Comparison of ENCODE assay signal across 26 mouse cellular contexts in the genomic region with DNA sequence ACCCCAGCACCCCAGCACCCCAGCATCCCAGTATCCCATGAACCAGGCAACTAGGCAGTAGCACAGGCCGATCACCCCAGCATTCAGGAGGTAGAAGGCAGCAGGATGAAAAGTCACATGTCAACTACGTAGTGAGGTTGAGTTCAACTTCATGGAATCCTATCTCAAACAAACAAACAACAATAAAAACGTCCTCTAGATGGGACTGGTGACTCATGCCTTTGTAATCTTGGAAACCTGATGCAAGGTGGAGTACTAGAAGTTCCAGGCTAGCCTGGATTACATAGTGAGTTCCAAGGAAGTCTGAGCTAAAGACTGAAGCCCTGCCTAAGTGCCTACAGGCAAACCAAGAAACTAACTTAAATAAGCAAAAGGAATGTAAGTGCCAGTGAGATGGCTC. TPM values are rescaled to one million over a fixed set of nuclear protein-coding genes. Genes with fewer than 3 reads are reported as not detected.
DNase-seq lines count a peak whose midpoint lies in the region; ATAC-seq and TF ChIP-seq lines count a peak whose summit lies in the region.
"Had no signal": no experiment of that assay in that cellular context is flagged by ENCODE, and none has a peak within 500 bp of the region (broad histone marks: within the 10 kb centered on the region; RNA-seq: fewer than 3 reads in every experiment).

No protein-coding gene starts in this region.

- TF ChIP-seq POLR2A in small intestine, adult 2 months (IDR thresholded peaks at IDR 0.05; ENCODE audit: low read depth, low read length) = no peak

- no peaks in the 10 kb centered on the region for H3K27me3 ChIP-seq in midbrain, embryonic 11.5 days (ENCODE audit: control insufficient read depth, insufficient read depth, low read length)
- H3K27me3 ChIP-seq in midbrain, embryonic 14.5 days (ENCODE audit: control insufficient read depth, insufficient read depth, low read length) = no peaks in the 10 kb centered on the region
- H3K27me3 ChIP-seq in small intestine, adult 2 months (ENCODE audit: control insufficient read depth, insufficient read depth, low read length) = no peaks in the 10 kb centered on the region
- H3K27me3 ChIP-seq in forebrain, embryonic 11.5 days (ENCODE audit: control insufficient read depth, insufficient read depth, low read length) = no peaks in the 10 kb centered on the region
- H3K27me3 ChIP-seq: embryonic facial prominence, embryonic 12.5 days; embryonic facial prominence, embryonic 15.5 days; forebrain, embryonic 12.5 days; forebrain, embryonic 15.5 days; heart, embryonic 12.5 days; heart, embryonic 15.5 days; hindbrain, embryonic 13.5 days had no signal

- WGBS in midbrain, embryonic 11.5 days = 64% methylated on average over 3 of the region's 3 CpGs
- WGBS in midbrain, embryonic 14.5 days = 66% methylated on average over 3 of the region's 3 CpGs
- 27% methylated on average over 3 of the region's 3 CpGs for WGBS in small intestine, adult 2 months
- 72% methylated on average over 3 of the region's 3 CpGs for WGBS in forebrain, embryonic 11.5 days

- DNase-seq in midbrain, embryonic 11.5 days (ENCODE audit: low spot score, missing footprints) = peak; percentile 28
- no peak for DNase-seq in midbrain, embryonic 14.5 days
- peak; percentile 44 for DNase-seq in adipocyte (ENCODE audit: low spot score)
- no peak for DNase-seq in layer of hippocampus, adult 9-11 months
- no peak for DNase-seq in forebrain, embryonic 11.5 days (ENCODE audit: low spot score)
- DNase-seq: adrenal gland, adult 2 months; adrenal gland, postnatal 14 days; cerebellum, adult 11-12 months; cerebellum, adult 8-10 months; cerebellum, postnatal 10 days; cerebellum, postnatal 36 days; gastrocnemius, postnatal 25 days; heart, adult 18-20 months; heart, postnatal 10 days; heart, postnatal 36 days had no signal

- no peak overlapping the region for H3K4me2 ChIP-seq in midbrain, embryonic 11.5 days
- no peak overlapping the region for H3K4me2 ChIP-seq in midbrain, embryonic 14.5 days (ENCODE audit: low read length)
- no peak overlapping the region for H3K4me2 ChIP-seq in forebrain, embryonic 11.5 days (ENCODE audit: low read depth, low read length, severe bottlenecking)
- H3K4me2 ChIP-seq: embryonic facial prominence, embryonic 12.5 days; embryonic facial prominence, embryonic 15.5 days; forebrain, embryonic 12.5 days; forebrain, embryonic 15.5 days; heart, embryonic 12.5 days; heart, embryonic 15.5 days; hindbrain, embryonic 13.5 days had no signal

- H3K4me1 ChIP-seq in midbrain, embryonic 11.5 days (ENCODE audit: control insufficient read depth, insufficient read depth, low read length) = no peaks in the 10 kb centered on the region
- no peaks in the 10 kb centered on the region for H3K4me1 ChIP-seq in midbrain, embryonic 14.5 days (ENCODE audit: control insufficient read depth, insufficient read depth, low read length)
- peaks cover 10% of the 10 kb centered on the region for H3K4me1 ChIP-seq in small intestine, adult 2 months (ENCODE audit: control insufficient read depth, insufficient read depth, insufficient read length, low read length)
- no peaks in the 10 kb centered on the region for H3K4me1 ChIP-seq in forebrain, embryonic 11.5 days (replicated peaks; ENCODE audit: control insufficient read depth, insufficient read depth, low read length)
- H3K4me1 ChIP-seq: embryonic facial prominence, embryonic 12.5 days; embryonic facial prominence, embryonic 15.5 days; forebrain, embryonic 12.5 days; forebrain, embryonic 15.5 days; heart, embryonic 12.5 days; hindbrain, embryonic 10.5 days; hindbrain, embryonic 13.5 days had no signal

- H3K9me3 ChIP-seq in midbrain, embryonic 11.5 days (ENCODE audit: control insufficient read depth, low read length) = no peaks in the 10 kb centered on the region; the same call in 1 of the 2 replicates
- H3K9me3 ChIP-seq in midbrain, embryonic 14.5 days (ENCODE audit: control insufficient read depth, low read length) = no peaks in the 10 kb centered on the region
- no peaks in the 10 kb centered on the region; the same call in 1 of the 2 replicates for H3K9me3 ChIP-seq in forebrain, embryonic 11.5 days (ENCODE audit: control insufficient read depth, low read length)
- H3K9me3 ChIP-seq: embryonic facial prominence, embryonic 12.5 days; embryonic facial prominence, embryonic 15.5 days; forebrain, embryonic 15.5 days; heart, embryonic 12.5 days; heart, embryonic 15.5 days; hindbrain, embryonic 10.5 days; hindbrain, embryonic 13.5 days had no signal

- ATAC-seq in midbrain, embryonic 11.5 days (ENCODE audit: low FRiP score) = no peak
- ATAC-seq in midbrain, embryonic 14.5 days (ENCODE audit: low FRiP score, low TSS enrichment) = no peak
- no peak for ATAC-seq in inflammation-experienced regulatory T-cells, adult 6 months
- no peak for ATAC-seq in forebrain, embryonic 11.5 days (replicated peaks; ENCODE audit: low FRiP score)
- ATAC-seq: forebrain, embryonic 15.5 days; hindbrain, embryonic 16.5 days had no signal

- no peaks in the 10 kb centered on the region for H3K36me3 ChIP-seq in midbrain, embryonic 11.5 days (ENCODE audit: control insufficient read depth, insufficient read depth, low read length)
- no peaks in the 10 kb centered on the region for H3K36me3 ChIP-seq in midbrain, embryonic 14.5 days (ENCODE audit: control insufficient read depth, insufficient read depth, low read length)
- peaks cover 4% of the 10 kb centered on the region; the same call in 1 of the 2 replicates for H3K36me3 ChIP-seq in small intestine, adult 2 months (ENCODE audit: control insufficient read depth, insufficient read depth, low read length)
- no peaks in the 10 kb centered on the region for H3K36me3 ChIP-seq in forebrain, embryonic 11.5 days (ENCODE audit: control insufficient read depth, insufficient read depth, low read length)
- H3K36me3 ChIP-seq: embryonic facial prominence, embryonic 12.5 days; embryonic facial prominence, embryonic 15.5 days; forebrain, embryonic 12.5 days; forebrain, embryonic 15.5 days; heart, embryonic 12.5 days; heart, embryonic 15.5 days; hindbrain, embryonic 10.5 days; hindbrain, embryonic 13.5 days had no signal

- H3K9ac ChIP-seq in midbrain, embryonic 11.5 days (ENCODE audit: low read length) = no peak overlapping the region
- no peak overlapping the region for H3K9ac ChIP-seq in midbrain, embryonic 14.5 days (replicated peaks; ENCODE audit: low read length)
- H3K9ac ChIP-seq in forebrain, embryonic 11.5 days (ENCODE audit: low read length) = no peak overlapping the region
- H3K9ac ChIP-seq: embryonic facial prominence, embryonic 12.5 days; embryonic facial prominence, embryonic 15.5 days; forebrain, embryonic 12.5 days; forebrain, embryonic 15.5 days; heart, embryonic 12.5 days; heart, embryonic 15.5 days; hindbrain, embryonic 13.5 days had no signal

- H3K27ac ChIP-seq in midbrain, embryonic 11.5 days (ENCODE audit: low read depth, low read length) = no peak overlapping the region
- H3K27ac ChIP-seq in midbrain, embryonic 14.5 days (replicated peaks; ENCODE audit: low read depth, low read length) = no peak overlapping the region
- H3K27ac ChIP-seq in small intestine, adult 2 months (ENCODE audit: insufficient read depth, low read depth, low read length) = peak overlapping the region; percentile 31; the same call in 1 of the 2 replicates
- H3K27ac ChIP-seq in forebrain, embryonic 11.5 days (ENCODE audit: low read depth, low read length) = no peak overlapping the region
- H3K27ac ChIP-seq: embryonic facial prominence, embryonic 12.5 days; embryonic facial prominence, embryonic 15.5 days; forebrain, embryonic 12.5 days; forebrain, embryonic 15.5 days; heart, embryonic 15.5 days; hindbrain, embryonic 10.5 days; hindbrain, embryonic 13.5 days had no signal

- H3K4me3 ChIP-seq in midbrain, embryonic 11.5 days (ENCODE audit: low read depth, low read length) = no peak overlapping the region
- H3K4me3 ChIP-seq in midbrain, embryonic 14.5 days (replicated peaks; ENCODE audit: low read depth, low read length) = no peak overlapping the region
- no peak overlapping the region for H3K4me3 ChIP-seq in small intestine, adult 2 months (ENCODE audit: low read depth, low read length)
- no peak overlapping the region for H3K4me3 ChIP-seq in forebrain, embryonic 11.5 days (ENCODE audit: low read depth, low read length)
- H3K4me3 ChIP-seq: embryonic facial prominence, embryonic 12.5 days; embryonic facial prominence, embryonic 15.5 days; forebrain, embryonic 12.5 days; forebrain, embryonic 15.5 days; heart, embryonic 12.5 days; heart, embryonic 15.5 days; hindbrain, embryonic 10.5 days; hindbrain, embryonic 13.5 days had no signal

- TF ChIP-seq CTCF in small intestine, adult 2 months (IDR thresholded peaks at IDR 0.05; ENCODE audit: extremely low read depth, insufficient read length, insufficient replicate concordance, low read depth, low read length) = no peak

RNA-seq across cellular contexts. Expression of gene Cidec, which starts 4.7 kb away (rescaled TPM):
- not detected in 2 replicates for polyA plus RNA-seq in midbrain, embryonic 11.5 days (2014; fragmentation: Nextera tagmentation; extraction: Ambion mirVana)
- not detected in 2 replicates for polyA plus RNA-seq in midbrain, embryonic 14.5 days (2014; fragmentation: Nextera tagmentation; extraction: Ambion mirVana)
- polyA plus RNA-seq in small intestine, adult 2 months (2012; rRNA removed) = 156 and 346 TPM in 2 replicates
- not detected for polyA plus RNA-seq in inflammation-experienced regulatory T-cells, adult 6 months (2017; shearing (Covaris generic))
- not detected in 2 replicates for polyA plus RNA-seq in forebrain, embryonic 11.5 days (2014; fragmentation: Nextera tagmentation; extraction: Ambion mirVana)
- polyA plus RNA-seq: embryonic facial prominence, embryonic 12.5 days; embryonic facial prominence, embryonic 15.5 days; forebrain, embryonic 12.5 days; forebrain, embryonic 15.5 days; heart, embryonic 12.5 days; heart, embryonic 15.5 days; hindbrain, embryonic 10.5 days; hindbrain, embryonic 13.5 days; hindbrain, embryonic 16.5 days had no signal

RNA-seq across cellular contexts. Expression of gene Jagn1, which starts 11.5 kb away (rescaled TPM):
- 73.1 and 75.0 TPM in 2 replicates for polyA plus RNA-seq in midbrain, embryonic 11.5 days (2014; fragmentation: Nextera tagmentation; extraction: Ambion mirVana)
- polyA plus RNA-seq in midbrain, embryonic 14.5 days (2014; fragmentation: Nextera tagmentation; extraction: Ambion mirVana) = 86.1 and 96.9 TPM in 2 replicates
- 36.9 and 39.4 TPM in 2 replicates for polyA plus RNA-seq in small intestine, adult 2 months (2012; rRNA removed)
- polyA plus RNA-seq in inflammation-experienced regulatory T-cells, adult 6 months (2017; shearing (Covaris generic)) = 10 to 100 TPM; 50.3 to 60.1 (median 56.3) TPM
- polyA plus RNA-seq in forebrain, embryonic 11.5 days (2014; fragmentation: Nextera tagmentation; extraction: Ambion mirVana) = 66.1 and 75.0 TPM in 2 replicates

RNA-seq across cellular contexts. Expression of gene Rpusd3, which starts 11.7 kb away (rescaled TPM):
- 26.6 and 32.0 TPM in 2 replicates for polyA plus RNA-seq in midbrain, embryonic 11.5 days (2014; fragmentation: Nextera tagmentation; extraction: Ambion mirVana)
- 20.7 and 24.6 TPM in 2 replicates for polyA plus RNA-seq in midbrain, embryonic 14.5 days (2014; fragmentation: Nextera tagmentation; extraction: Ambion mirVana)
- 25.8 and 71.6 TPM in 2 replicates for polyA plus RNA-seq in small intestine, adult 2 months (2012; rRNA removed)
- 10 to 100 TPM in 2 of 3 experiments, 1 to 10 TPM in 1; 6.5 to 13.4 (median 12.0) TPM for polyA plus RNA-seq in inflammation-experienced regulatory T-cells, adult 6 months (2017; shearing (Covaris generic))
- 26.7 and 28.5 TPM in 2 replicates for polyA plus RNA-seq in forebrain, embryonic 11.5 days (2014; fragmentation: Nextera tagmentation; extraction: Ambion mirVana)

RNA-seq across cellular contexts. Expression of gene Il17re, which starts 27.4 kb away (rescaled TPM):
- 0.19 and 0.40 TPM in 2 replicates for polyA plus RNA-seq in midbrain, embryonic 11.5 days (2014; fragmentation: Nextera tagmentation; extraction: Ambion mirVana)
- 0.09 TPM in 1 of 2 replicates, not detected in the other for polyA plus RNA-seq in midbrain, embryonic 14.5 days (2014; fragmentation: Nextera tagmentation; extraction: Ambion mirVana)
- polyA plus RNA-seq in small intestine, adult 2 months (2012; rRNA removed) = 6.8 and 11.4 TPM in 2 replicates
- 1 to 10 TPM in 2 of 3 experiments, under 1 TPM in 1; 0.69 to 8.2 (median 1.9) TPM for polyA plus RNA-seq in inflammation-experienced regulatory T-cells, adult 6 months (2017; shearing (Covaris generic))
- 1.0 and 1.2 TPM in 2 replicates for polyA plus RNA-seq in forebrain, embryonic 11.5 days (2014; fragmentation: Nextera tagmentation; extraction: Ambion mirVana)
- polyA plus RNA-seq: forebrain, embryonic 15.5 days had no signal

RNA-seq across cellular contexts. Expression of gene Il17rc, which starts 40.4 kb away (rescaled TPM):
- 2.7 and 3.1 TPM in 2 replicates for polyA plus RNA-seq in midbrain, embryonic 11.5 days (2014; fragmentation: Nextera tagmentation; extraction: Ambion mirVana)
- 0.77 and 0.93 TPM in 2 replicates for polyA plus RNA-seq in midbrain, embryonic 14.5 days (2014; fragmentation: Nextera tagmentation; extraction: Ambion mirVana)
- polyA plus RNA-seq in small intestine, adult 2 months (2012; rRNA removed) = 189 and 786 TPM in 2 replicates
- under 1 TPM in 2 of 3 experiments, not detected in 1; 0.32 to 0.47 TPM for polyA plus RNA-seq in inflammation-experienced regulatory T-cells, adult 6 months (2017; shearing (Covaris generic))
- polyA plus RNA-seq in forebrain, embryonic 11.5 days (2014; fragmentation: Nextera tagmentation; extraction: Ambion mirVana) = 3.4 and 4.2 TPM in 2 replicates

Comparison
In these comparisons a context has a peak if more than half of its experiments do, and no peak if none do; other contexts are left out.
1. DNase-seq: peak in midbrain, embryonic 11.5 days (single experiment) and adipocyte (single experiment); none in midbrain, embryonic 14.5 days (single experiment), layer of hippocampus, adult 9-11 months (single experiment) and forebrain, embryonic 11.5 days (single experiment).
2. RNA of gene Cidec, which starts 4.7 kb away (polyA plus RNA-seq): 156 to 346 TPM in small intestine, adult 2 months; not detected in midbrain, embryonic 11.5 days, not detected in midbrain, embryonic 14.5 days, not detected in inflammation-experienced regulatory T-cells, adult 6 months and not detected in forebrain, embryonic 11.5 days; every median in the first group is over 100 times any median in the second.